Mouse (Mus musculus): Measurements from ENCODE around the gene Ptgfrn. TPM values are rescaled to one million over a fixed set of nuclear protein-coding genes. Genes with fewer than 3 reads are reported as not detected.

The Ptgfrn gene
- total RNA-seq, 2 experiments from 2014 or later, result 36.9 to 41.2 TPM

DNA sequence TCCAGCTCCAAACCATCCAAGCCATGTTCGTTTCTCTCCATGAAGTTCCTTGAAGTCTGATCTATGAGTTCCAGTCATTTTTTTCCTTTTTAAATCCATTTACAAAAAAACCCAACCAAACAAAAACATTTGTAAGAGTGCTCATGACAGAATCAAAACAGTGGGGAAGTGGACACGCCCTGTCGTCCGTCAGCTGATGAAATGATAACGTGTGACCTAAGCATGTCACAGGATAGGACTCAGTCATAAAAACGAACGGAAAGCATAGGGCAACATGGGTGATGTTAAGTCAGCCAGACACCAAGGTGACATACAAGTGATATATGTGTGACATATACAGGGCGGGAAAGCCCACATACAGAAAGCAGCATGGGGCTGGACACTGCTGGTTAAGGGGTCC, 54.9 kb downstream of the Ptgfrn start:
- DNase-seq (ENCODE audit: low spot score in 2 of 2), result no peak
- intact Hi-C loops (cut with DNase I), result no loop called here

- intact Hi-C loops (cut with DNase I), result no loop called here
Measured at GRCm38 (mm10) chr3:101051601-101052000, 58.5 kb downstream of the Ptgfrn start.

DNA sequence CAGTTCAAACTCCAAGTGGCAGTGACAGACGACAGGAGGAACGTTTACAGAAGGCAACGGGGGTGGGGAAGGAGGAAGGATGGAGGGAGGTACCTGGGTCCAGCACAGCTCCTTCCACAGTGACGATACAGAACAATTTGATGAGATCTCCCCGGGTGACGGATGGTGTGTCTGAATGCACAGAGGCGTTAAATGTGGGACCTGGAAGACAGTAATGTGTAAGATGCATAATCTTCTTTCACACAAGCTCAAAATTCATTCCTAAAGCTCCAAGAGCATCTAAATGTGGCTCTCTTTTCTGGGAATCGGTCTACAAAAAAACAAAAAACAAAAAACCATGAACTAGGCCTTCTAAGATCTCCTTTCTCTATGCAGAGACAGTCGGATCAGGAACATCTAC, 60.1 kb downstream of the Ptgfrn start:
- DNase-seq (ENCODE audit: low spot score in 2 of 2), result no peak
- intact Hi-C loops (cut with DNase I), result loop anchor here (5.0 kb wide), 1 partner anchor 47 kb away; no protein-coding TSS in a partner anchor

More at GRCm38 (mm10) chr3:101051601-101052000, 58.5 kb downstream of the Ptgfrn start:
- no peak for DNase-seq (ENCODE audit: low spot score in 2 of 2)

DNA sequence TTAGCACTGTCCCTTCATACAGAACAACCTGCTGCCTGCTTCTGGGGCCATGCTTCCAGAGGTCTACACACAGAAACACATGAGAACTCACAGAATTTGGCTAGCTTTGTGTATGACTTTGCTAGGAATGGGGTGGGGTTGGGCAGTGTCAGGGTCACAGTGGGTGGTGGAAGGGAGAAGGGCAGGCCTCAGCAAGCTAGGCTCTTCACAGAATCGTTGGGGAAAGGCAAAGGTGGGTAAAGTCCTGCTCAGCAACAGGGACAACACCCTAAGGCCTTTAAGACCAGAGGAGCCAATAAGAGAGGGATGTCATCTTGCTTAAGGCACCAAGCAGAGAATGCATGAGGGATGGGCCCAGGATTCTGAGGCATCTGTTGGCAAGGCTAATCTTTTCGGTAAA, 61.3 kb downstream of the Ptgfrn start:
- intact Hi-C loops (cut with DNase I), result loop anchor here (5.0 kb wide), 1 partner anchor 49 kb away; no protein-coding TSS in a partner anchor
- DNase-seq (ENCODE audit: low spot score in 2 of 2), result no peak

GRCm38 (mm10) chr3:101047586-101048275, 62.3 kb downstream of the Ptgfrn start:
- intact Hi-C loops (cut with DNase I), result loop anchor here (5.0 kb wide), 1 partner anchor 50 kb away; no protein-coding TSS in a partner anchor
- DNase-seq (ENCODE audit: low spot score in 2 of 2), result peak; percentile 69 to 76

DNA sequence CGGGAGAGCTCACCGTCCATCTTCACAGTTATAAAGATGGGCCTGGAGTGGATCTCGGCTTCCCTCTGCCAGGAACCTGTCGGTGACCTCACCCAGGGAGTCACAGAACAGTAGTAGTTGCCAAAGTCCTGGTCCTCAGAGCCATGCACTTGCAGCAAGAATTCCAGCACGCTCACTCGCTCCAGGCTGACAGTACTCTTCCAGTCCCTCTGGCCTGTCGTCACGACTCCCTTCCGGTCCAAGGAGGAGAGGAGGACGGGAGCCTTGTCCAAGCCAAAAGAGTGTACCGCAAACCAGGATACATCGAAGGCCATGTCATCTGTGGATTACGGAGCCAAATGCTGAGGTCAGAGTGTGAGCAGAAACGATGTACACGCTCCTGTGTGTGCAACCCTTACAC, 64.6 kb downstream of the Ptgfrn start:
- DNase-seq (ENCODE audit: low spot score in 2 of 2), result no peak
- intact Hi-C loops (cut with DNase I), result loop anchor here (5.0 kb wide), 1 partner anchor 52 kb away; no protein-coding TSS in a partner anchor

DNA sequence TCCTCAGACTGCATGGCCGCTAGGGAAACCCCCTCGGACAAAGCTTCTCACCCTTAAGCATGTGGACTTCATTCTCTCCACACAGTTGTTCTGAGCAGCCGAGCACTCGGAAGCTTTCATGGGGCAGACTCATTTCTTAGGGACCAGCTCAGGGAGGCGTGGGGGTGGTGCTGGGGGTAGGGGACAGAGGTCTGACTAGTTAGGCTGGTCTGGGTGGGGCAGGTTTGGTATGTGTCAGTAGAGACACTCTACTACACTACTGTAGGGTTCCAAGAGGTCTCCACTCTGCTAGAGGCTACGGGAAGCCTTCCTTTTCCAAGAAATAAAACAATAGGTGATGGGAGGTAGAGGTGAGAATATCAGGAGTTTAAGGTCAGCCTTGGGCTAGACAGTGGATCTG, 65.4 kb downstream of the Ptgfrn start:
- intact Hi-C loops (cut with DNase I), result loop anchor here (5.0 kb wide), 1 partner anchor 53 kb away; no protein-coding TSS in a partner anchor
- no peak for DNase-seq (ENCODE audit: low spot score in 2 of 2)

GRCm38 (mm10) chr3:101041997-101042396, 68.1 kb downstream of the Ptgfrn start:
- intact Hi-C loops (cut with DNase I), result no loop called here

DNA sequence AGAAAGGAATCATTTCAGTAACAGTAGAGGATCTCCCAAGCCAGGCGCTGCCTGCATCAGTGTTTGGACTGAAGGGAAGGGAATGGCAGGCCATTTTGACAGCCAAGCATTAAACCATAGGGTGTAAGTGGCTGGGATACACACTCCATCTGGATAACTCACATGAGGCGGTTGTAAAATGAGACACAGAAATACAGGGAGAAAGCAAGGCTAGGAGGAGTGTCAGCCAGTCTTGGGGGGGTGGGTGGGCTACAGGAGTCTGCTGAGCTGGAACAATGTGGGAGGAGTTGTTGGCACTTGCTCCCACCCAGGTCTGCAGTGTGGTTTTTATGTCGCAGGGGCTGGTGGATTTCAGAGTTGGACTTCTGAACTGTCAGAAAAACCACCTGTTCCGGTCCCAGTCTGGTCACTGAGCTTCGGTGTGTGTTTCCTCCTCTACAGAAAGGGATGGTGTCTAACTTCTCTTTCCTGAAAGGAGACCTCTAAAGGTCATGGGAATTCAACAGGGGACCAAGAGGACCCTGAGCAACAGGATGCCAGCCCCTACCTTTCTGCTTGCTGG, 72.0 kb downstream of the Ptgfrn start:
- intact Hi-C loops (cut with DNase I), result no loop called here
- DNase-seq (ENCODE audit: low spot score in 2 of 2), result no peak

More at GRCm38 (mm10) chr3:101041997-101042396, 68.1 kb downstream of the Ptgfrn start:
- DNase-seq (ENCODE audit: low spot score in 2 of 2), result no peak

- intact Hi-C loops (cut with DNase I), result no loop called here
- DNase-seq (ENCODE audit: low spot score in 2 of 2), result no peak
Measured at GRCm38 (mm10) chr3:101036001-101036400, 74.1 kb downstream of the Ptgfrn start.

- DNase-seq (ENCODE audit: low spot score in 2 of 2), result no peak
- intact Hi-C loops (cut with DNase I), result no loop called here
Measured at GRCm38 (mm10) chr3:101034509-101034908, 75.6 kb downstream of the Ptgfrn start.

DNA sequence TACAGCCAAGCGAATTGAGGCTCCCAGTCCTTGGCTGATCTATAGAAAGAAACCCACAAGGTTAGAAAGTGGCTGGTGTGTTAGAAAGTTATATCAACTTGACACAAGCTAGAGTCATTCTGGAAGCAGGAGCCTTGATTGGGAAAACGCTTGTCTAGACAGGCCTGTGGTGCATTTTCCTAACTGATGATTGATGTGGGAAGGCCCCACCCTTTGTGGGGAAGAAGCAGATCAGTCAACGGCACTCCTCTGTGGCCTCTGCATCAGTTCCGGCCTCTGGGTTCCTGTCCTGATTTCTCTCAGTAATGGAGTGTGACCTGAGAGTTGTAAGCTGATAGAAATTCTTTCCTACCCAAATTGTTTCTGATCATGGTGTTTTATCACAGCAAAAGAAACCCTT, 76.4 kb downstream of the Ptgfrn start:
- DNase-seq (ENCODE audit: low spot score in 2 of 2), result no peak
- intact Hi-C loops (cut with DNase I), result no loop called here

DNA sequence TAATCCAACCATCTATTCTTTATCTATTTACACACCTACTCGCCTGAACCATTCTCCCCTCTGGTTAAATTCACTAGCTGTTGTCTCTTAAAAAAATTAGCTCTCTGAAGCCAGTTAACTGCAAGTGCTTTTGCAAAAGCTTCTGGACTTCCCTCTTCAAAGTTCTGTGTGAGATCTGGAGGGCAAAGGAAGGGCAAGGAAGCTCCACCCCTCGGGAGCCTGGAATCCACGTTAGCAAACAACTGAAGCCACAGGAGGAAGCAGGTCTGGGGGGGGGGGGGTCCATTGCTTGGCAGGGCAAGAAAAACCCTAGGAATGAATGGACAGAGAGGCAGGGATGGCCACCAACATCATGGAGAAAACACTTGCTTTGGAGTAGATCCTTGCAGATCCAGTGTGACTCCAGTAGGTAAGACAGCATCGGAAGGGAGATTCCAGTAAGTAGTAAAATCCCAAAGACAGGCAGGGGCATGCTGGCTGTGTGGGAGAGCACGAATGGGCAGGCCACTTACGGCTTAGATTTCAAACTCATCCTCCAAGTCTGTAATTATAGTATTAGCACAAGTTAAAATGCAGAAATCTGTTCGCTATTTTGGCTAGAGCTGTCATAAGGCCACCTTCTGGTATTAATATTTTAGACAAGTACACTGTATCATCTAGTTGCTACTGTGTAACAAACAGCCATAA, 78.5 kb downstream of the Ptgfrn start:
- intact Hi-C loops (cut with DNase I), result no loop called here
- DNase-seq (ENCODE audit: low spot score in 2 of 2), result no peak

DNA sequence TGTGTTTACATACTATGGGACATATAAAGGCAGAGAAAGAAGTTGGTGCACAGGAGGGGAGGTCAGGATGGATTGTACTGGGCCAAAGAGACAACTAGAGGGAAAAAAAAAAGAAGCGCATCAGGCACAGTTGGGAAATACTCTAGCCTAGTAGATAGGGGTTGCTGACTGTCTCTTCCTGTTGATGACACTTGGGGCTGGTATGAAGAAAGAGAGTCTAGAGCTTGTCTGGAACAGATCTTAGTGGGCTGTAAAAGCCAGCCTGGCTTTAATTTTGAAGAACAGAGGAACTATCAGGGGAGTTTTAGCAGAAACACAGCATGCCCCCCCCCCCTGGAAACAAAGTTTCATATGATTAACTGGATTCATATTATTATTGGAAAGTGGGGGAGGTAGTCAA, 79.4 kb downstream of the Ptgfrn start:
- intact Hi-C loops (cut with DNase I), result no loop called here
- no peak for DNase-seq (ENCODE audit: low spot score in 2 of 2)

DNA sequence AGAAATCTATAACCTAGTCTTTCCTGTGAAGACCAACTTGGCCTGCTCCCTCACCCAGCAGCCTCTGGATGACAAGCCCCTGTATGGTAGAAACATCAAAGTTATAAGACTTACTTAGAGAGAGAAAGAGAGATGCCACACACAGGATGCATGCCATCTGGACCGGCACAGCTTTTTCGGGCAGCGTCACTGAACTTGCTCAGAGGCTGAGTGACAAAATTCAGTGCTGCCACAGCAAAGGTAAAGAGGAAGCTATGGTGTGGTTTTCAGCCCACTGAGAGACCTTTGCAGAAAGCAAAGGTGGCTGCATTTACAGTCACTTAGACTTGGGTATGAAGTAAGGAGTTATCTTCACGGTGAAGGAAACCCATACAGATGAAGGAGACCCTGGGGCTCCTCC, 80.7 kb downstream of the Ptgfrn start, which contains the start of gene Cd101:
Gene Cd101, minus strand, starts transcription at position 218 of the 400 bp plus-strand sequence.
- DNase-seq (ENCODE audit: low spot score in 2 of 2), result no peak
- intact Hi-C loops (cut with DNase I), result no loop called here

GRCm38 (mm10) chr3:101026741-101027140, 83.3 kb downstream of the Ptgfrn start:
- intact Hi-C loops (cut with DNase I), result no loop called here
- no peak for DNase-seq (ENCODE audit: low spot score in 2 of 2)

GRCm38 (mm10) chr3:101022967-101023366, 87.1 kb downstream of the Ptgfrn start:
- intact Hi-C loops (cut with DNase I), result no loop called here
- DNase-seq (ENCODE audit: low spot score in 2 of 2), result no peak

DNA sequence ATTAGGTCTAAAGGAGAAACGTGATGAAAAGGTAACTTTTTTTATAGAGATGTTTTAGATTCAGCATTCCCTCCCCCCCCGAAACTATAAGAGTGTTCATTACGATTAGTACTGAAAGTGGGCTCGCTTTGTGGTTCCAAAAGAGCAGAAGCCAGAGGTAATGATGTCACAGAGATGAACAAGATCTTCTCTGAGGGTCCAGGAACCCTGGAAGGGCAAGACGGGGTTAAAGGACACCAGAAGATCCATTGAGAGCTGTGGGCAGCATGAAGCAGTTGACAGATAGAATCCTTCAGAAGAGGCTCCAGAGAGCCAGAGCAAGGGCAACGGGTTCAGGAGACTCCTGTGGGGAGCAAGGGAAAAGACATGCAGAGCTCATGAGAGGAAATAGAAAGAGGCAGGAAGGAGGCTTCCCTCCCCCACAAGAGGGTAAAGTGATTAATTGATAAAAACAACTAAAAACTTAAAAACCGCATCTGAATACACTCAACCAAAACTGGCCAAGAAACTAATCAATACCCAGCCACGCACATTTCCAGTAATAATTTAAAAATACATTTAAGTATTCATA, 88.5 kb downstream of the Ptgfrn start:
- no peak for DNase-seq (ENCODE audit: low spot score in 2 of 2)
- intact Hi-C loops (cut with DNase I), result no loop called here

GRCm38 (mm10) chr3:101021073-101021472, 89.0 kb downstream of the Ptgfrn start:
- DNase-seq (ENCODE audit: low spot score in 2 of 2), result no peak
- intact Hi-C loops (cut with DNase I), result no loop called here

- intact Hi-C loops (cut with DNase I), result no loop called here
- DNase-seq (ENCODE audit: low spot score in 2 of 2), result no peak
Measured at GRCm38 (mm10) chr3:101018494-101018893, 91.6 kb downstream of the Ptgfrn start.
